Mouse (Mus musculus) spleen, adult 2 months (tissue): Measurements from ENCODE around the gene Dbn1. TPM values are rescaled to one million over a fixed set of nuclear protein-coding genes. Genes with fewer than 3 reads are reported as not detected.

ENCODE experiments used
- DNase-seq, 2 experiments: peaks; one replicate each; pipeline versions ENCODE4 v3.0.0 to v3.0.0-alpha.2; 2012 to 2021; ENCODE audit warnings: low spot score in 2 of 2, low read depth in 1 of 2
- H3K27ac ChIP-seq: fragments of 200-500 bp; 2 replicates; pipeline ENCODE4 v1.5.1; 2012; ENCODE audit warnings: low read length, inconsistent platforms; ENCODE audit not compliant: insufficient read depth
- H3K27me3 ChIP-seq: fragments of 200-500 bp; 2 replicates; pipeline ENCODE4 v1.6.1; 2012; ENCODE audit warnings: mild to moderate bottlenecking, moderate library complexity, low read length, inconsistent platforms; ENCODE audit not compliant: control insufficient read depth, insufficient read depth
- H3K36me3 ChIP-seq: fragments of 200-500 bp; 2 replicates; pipeline ENCODE4 v1.6.1; 2012; ENCODE audit warnings: mild to moderate bottlenecking, low read length, inconsistent platforms; ENCODE audit not compliant: control insufficient read depth, insufficient read depth
- H3K4me1 ChIP-seq: fragments of 200-500 bp; 2 replicates; pipeline ENCODE4 v1.6.1; 2011; ENCODE audit warnings: inconsistent platforms; ENCODE audit not compliant: control insufficient read depth, insufficient read depth, insufficient read length
- H3K4me3 ChIP-seq: fragments of 200-500 bp; 2 replicates; pipeline ENCODE4 v1.5.1; 2011; ENCODE audit warnings: mild to moderate bottlenecking, inconsistent platforms; ENCODE audit not compliant: insufficient read depth, insufficient read length; ENCODE audit errors: extremely low read depth
- CTCF ChIP-seq: fragments of 200-500 bp; IDR thresholded peaks from 2 replicates; pipeline ENCODE4 v1.5.1; 2011; ENCODE audit warnings: mild to moderate bottlenecking, inconsistent platforms; ENCODE audit not compliant: insufficient read depth, insufficient read length, insufficient replicate concordance; ENCODE audit errors: extremely low read depth
- POLR2A ChIP-seq: fragments of 200-500 bp; IDR thresholded peaks from 2 replicates; pipeline ENCODE4 v1.6.1; 2011; ENCODE audit warnings: low read depth, low read length, inconsistent platforms
- WGBS: fragments of 180-500 bp; shearing (Covaris S2); methylation state at CpG from one replicate; pipeline ENCODE4 v1.1.7; 2018; 5-methylcytosine and 5-hydroxymethylcytosine counted together
- polyA plus RNA-seq: library from polyadenylated mRNA; depleted of rRNA; stranded (reverse); fragments of >200 nt; gene quantifications from 2 replicates; pipeline ENCODE4 v1.2.3, GENCODE M21; 2012

Gene Dbn1
- polyA plus RNA-seq, 1 experiment: 12.8 TPM

DNA sequence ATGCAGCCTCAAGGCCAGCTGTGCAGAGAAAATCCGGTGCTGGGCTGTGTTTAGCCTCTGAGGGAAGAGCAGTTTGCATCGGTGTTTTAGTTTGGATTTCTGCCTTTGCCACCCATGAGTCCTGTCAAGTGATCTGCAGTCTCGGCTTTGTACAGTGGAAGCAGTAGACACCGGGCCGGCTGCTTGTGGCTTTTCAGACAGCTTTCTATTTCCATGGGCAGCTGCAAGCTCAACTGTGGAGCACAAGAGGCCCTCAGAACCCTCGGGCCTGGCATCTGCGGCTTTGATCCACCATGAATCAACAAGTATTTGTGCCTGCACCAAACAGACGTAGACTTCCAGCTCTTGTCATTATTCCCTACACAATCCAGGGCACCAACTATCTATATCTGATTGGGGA, 14.5 kb upstream of the Dbn1 start:
- Histone ChIP-seq H3K36me3 (peaks cover 27% of the 10 kb centered on the region), H3K27me3 (no peaks in the 10 kb centered on the region), H3K4me1 (no peaks in the 10 kb centered on the region), H3K27ac (no peak overlapping the region), H3K4me3 (no peak overlapping the region)
- TF ChIP-seq CTCF: no peak
- TF ChIP-seq POLR2A: no peak
- DNase-seq: no peak
- 71% methylated on average over 8 of the region's 8 CpGs for WGBS

DNA sequence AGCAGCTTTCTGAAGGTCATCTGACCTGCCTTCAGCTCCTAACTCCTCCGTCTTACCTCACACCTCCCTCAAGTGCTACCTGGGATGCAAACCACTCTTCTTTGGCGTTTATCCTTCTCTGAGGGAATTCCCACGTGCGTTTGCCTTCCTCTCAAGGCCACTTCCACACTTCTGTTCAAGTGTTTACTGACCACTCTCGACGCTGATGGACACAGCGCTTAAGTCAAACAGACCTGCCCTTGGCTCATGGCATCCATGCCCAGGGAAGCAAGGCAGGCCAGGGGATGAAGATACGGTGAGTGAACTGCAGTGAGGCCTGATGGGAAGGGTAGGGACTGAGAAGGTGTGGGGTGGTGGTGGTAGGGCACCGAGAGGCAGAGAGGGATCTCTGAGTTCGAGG, 12.7 kb upstream of the Dbn1 start:
- H3K27me3 ChIP-seq: no peaks in the 10 kb centered on the region
- peaks cover 17% of the 10 kb centered on the region for H3K36me3 ChIP-seq
- DNase-seq: no peak
- WGBS: 88% methylated on average over 10 of the region's 10 CpGs
- H3K4me1 ChIP-seq: no peaks in the 10 kb centered on the region
- no peak overlapping the region for H3K27ac ChIP-seq
- TF ChIP-seq POLR2A: no peak
- H3K4me3 ChIP-seq: no peak overlapping the region

DNA sequence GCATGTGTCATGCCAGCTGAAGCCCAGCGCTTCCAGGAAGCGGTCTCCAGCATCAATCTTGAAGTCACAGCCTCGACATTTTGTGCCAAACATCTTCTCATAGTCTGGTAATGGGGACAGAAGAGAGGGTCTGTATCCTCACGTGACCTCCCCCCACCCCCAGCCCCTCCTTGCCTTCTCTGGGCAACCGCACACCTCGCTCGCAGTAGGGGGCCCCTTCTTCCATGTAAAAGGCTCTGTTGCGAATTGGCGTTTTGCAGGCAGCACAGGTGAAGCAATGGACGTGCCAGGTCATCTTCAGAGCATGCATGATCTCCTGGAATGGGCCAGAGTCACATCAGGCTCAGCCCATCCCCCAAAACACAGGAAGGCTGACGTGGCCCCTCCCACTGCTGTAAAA, 11.0 kb upstream of the Dbn1 start:
- DNase-seq: no peak
- H3K27me3 ChIP-seq: no peaks in the 10 kb centered on the region; the same call in 1 of the 2 replicates
- TF ChIP-seq POLR2A: no peak
- TF ChIP-seq CTCF: no peak
- H3K36me3 ChIP-seq: peaks cover 11% of the 10 kb centered on the region; the same call in 1 of the 2 replicates
- no peak overlapping the region for H3K4me3 ChIP-seq
- no peaks in the 10 kb centered on the region for H3K4me1 ChIP-seq
- 86% methylated on average over 11 of the region's 11 CpGs for WGBS
- H3K27ac ChIP-seq: no peak overlapping the region

DNA sequence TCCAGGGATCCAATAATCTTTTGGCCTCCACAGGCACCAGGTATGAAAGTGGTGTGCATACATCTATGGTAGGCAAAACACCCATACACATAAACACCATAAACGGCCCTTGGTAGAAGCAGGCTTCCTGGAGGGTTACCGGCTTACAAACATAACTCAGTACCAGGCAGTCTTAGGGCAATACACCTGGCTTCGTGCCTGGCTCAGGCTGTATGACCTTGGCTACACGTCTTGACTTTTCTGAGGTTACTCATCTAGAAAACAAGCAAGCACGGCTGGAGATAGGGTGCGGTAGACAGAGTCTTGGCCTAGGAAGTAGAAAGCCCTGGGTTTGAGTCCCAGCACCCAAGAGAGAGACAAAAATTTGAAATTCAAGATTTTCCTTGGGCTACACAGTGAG, 8.8 kb upstream of the Dbn1 start:
- Histone ChIP-seq H3K4me3 (no peak overlapping the region), H3K27ac (no peak overlapping the region), H3K27me3 (peaks cover 2% of the 10 kb centered on the region), H3K36me3 (0 out of 2 replicates have a peak, but pooled peaks cover 4% of the 10 kb centered on the region), H3K4me1 (no peaks in the 10 kb centered on the region)
- 86% methylated on average over 6 of the region's 6 CpGs for WGBS
- DNase-seq: no peak
- TF ChIP-seq CTCF (no peak), POLR2A (no peak)

DNA sequence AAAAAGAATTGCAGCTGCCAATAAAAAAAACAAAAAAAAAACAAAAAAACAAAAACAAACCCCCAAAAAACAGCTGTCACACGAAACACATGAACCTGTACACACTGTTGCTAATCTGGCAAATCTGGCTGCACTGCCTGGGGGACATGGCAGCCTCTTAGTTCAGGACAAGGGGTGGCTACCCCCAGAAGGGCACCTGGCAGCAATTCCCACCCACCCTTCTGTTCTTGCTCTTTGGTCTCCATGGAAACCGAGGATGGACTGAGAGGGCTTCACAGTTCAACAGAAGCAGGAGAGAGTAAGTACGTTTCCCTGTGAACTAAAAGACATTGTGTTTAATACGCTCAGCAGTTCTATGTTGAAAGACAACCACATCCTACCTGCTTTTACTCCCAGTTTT, 7.8 kb upstream of the Dbn1 start:
- Histone ChIP-seq H3K27ac (no peak overlapping the region), H3K27me3 (peaks cover 2% of the 10 kb centered on the region), H3K4me3 (no peak overlapping the region), H3K36me3 (0 out of 2 replicates have a peak, but pooled peaks cover 4% of the 10 kb centered on the region), H3K4me1 (no peaks in the 10 kb centered on the region)
- TF ChIP-seq CTCF (no peak), POLR2A (no peak)
- 82% methylated on average over 4 of the region's 4 CpGs for WGBS
- no peak for DNase-seq

DNA sequence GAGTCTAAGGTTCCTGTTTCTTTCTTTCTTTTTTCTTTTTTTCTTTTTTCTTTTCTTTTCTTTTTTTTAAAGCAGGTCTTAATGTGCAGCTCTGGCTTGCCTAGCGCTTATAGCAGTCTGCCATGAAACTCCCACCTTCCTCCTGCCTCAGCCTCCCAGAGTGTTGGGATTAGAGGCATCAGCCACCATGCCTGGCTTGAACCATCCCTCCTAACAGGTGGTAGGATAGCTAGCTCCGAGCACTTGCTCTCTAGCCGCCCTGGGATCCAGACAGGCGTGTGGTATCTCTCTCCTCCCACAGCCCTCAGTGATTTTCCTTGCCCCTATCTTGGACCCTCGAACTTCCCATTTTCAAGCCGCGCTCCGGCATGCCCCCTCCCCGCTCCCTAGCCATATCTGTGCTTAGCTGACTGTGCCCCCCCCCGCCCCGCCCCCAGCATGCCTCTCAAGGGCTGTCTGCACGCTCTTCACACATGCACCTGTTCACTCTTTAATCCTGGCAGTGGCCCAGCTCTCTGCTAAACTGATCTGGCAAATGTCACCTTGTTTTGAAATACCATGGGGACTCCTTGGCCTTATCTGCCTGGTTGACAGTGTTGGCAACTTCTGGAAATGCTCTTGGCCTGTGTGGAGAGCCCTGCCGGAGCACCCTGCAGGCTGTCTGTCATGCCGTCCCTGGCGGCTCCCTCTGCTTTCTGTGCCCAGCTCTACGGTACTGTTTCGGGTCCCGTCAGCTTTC, 7.1 kb upstream of the Dbn1 start:
- peaks cover 2% of the 10 kb centered on the region for H3K27me3 ChIP-seq
- H3K4me1 ChIP-seq: no peaks in the 10 kb centered on the region
- 28% methylated on average over 18 of the region's 18 CpGs for WGBS

DNA sequence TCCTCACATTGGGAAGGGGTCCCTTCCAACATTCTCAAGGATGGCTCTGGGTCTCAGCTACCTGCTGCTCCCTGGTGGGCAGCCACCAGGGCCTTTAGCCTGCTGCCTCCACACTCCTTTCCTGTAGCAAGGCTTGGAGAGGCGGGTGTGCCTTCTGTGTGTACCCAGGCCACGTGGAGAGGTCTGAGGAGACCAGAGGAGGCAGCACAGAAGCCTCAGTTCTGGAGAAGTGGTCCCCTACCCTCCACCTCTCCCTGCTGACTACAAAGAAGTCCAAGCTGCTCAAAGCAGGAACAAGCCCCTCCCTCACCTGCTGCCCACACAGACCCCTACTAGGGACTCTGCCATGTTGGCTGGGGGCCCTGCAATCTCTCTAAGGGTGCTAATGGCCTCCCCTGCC, 6.3 kb upstream of the Dbn1 start:
- Histone ChIP-seq H3K36me3 (0 out of 2 replicates have a peak, but pooled peaks cover 4% of the 10 kb centered on the region), H3K4me1 (no peaks in the 10 kb centered on the region), H3K27ac (no peak overlapping the region), H3K27me3 (peaks cover 2% of the 10 kb centered on the region), H3K4me3 (no peak overlapping the region)
- TF ChIP-seq CTCF: no peak
- TF ChIP-seq POLR2A: no peak
- WGBS: 60% methylated on average over 2 of the region's 2 CpGs
- DNase-seq: no peak

More for the DNA sequence above, 7.1 kb upstream of the Dbn1 start:
- no peak overlapping the region for H3K27ac ChIP-seq
- 0 out of 2 replicates have a peak, but pooled peaks cover 4% of the 10 kb centered on the region for H3K36me3 ChIP-seq
- no peak for TF ChIP-seq POLR2A
- no peak for TF ChIP-seq CTCF
- DNase-seq: no peak
- H3K4me3 ChIP-seq: no peak overlapping the region
